Mouse (Mus musculus): Measurements from ENCODE around the gene Ppp1r1c. TPM values are rescaled to one million over a fixed set of nuclear protein-coding genes. Genes with fewer than 3 reads are reported as not detected.

The Ppp1r1c gene
- total RNA-seq, 2 experiments from 2014 or later = not detected

- DNase-seq = peak in 1 of 2 experiments; percentile 17
Measured at GRCm38 (mm10) chr2:79865275-79865999, 157.9 kb downstream of the Ppp1r1c start.

Other genes with a start within 250 kb of the Ppp1r1c start
- gene Itprid2, start 72.4 kb upstream of the Ppp1r1c start, total RNA-seq (2021) = 10 to 100 TPM; 39.8 to 43.3 TPM

Measured in layer of hippocampus, postnatal 36 days (tissue).